Mouse (Mus musculus) neutrophil, adult 59 days (primary cell): ENCODE data around the gene Brcc3. TPM values are rescaled to one million over a fixed set of nuclear protein-coding genes. Genes with fewer than 3 reads are reported as not detected.

Source experiments
- total RNA-seq, 2 experiments: library from RNA; stranded (reverse); gene quantifications; 1 replicate in 1 of 2; 2 replicates in 1 of 2; pipeline ENCODE4 v1.2.4; 2023

Brcc3 gene
- 10 to 100 TPM; 13.9 to 14.3 TPM for total RNA-seq

GRCm38 (mm10) chrX:75415936-75416785, at the start of gene Brcc3, which contains the start of the genes Cmc4 and Mtcp1:
Gene Brcc3 (plus strand): TSS chrX:75416628.
Gene Cmc4 (minus strand): TSS chrX:75416584.
Gene Mtcp1 (minus strand): TSS chrX:75416588.

GRCm38 (mm10) chrX:75382195-75382771, 34.1 kb upstream of the Brcc3 start, which contains the start of the genes Fundc2 and F8:
Gene Fundc2 (plus strand): TSS chrX:75382399.
Gene F8 (minus strand): TSS chrX:75382615.

Other genes with a start within 250 kb of the Brcc3 start
- 10 to 100 TPM in 1 of 2 experiments, 1 to 10 TPM in 1; 8.6 to 11.2 TPM for gene Fundc2, start 34.2 kb upstream of the Brcc3 start, total RNA-seq
- gene F8, start 34.0 kb upstream of the Brcc3 start, total RNA-seq, result under 1 TPM; 0.15 to 0.29 TPM
- 1 to 10 TPM; 3.7 to 5.9 TPM for gene Cmc4, start within 50 bp of the Brcc3 start, total RNA-seq
- 1 to 10 TPM; 5.3 to 6.4 TPM for gene Mtcp1, start within 50 bp of the Brcc3 start, total RNA-seq
- 10 to 100 TPM; 48.2 to 50.2 TPM for gene Vbp1, start 97.7 kb downstream of the Brcc3 start, total RNA-seq
- not detected for gene Rab39b, start 161.6 kb downstream of the Brcc3 start, total RNA-seq